Mouse (Mus musculus) heart, adult 2 months (tissue): ENCODE measurements around the gene Rubcn.

Source experiments
- CTCF ChIP-seq: fragments of 200-600 bp; IDR thresholded peaks from 2 replicates; pipeline ENCODE4 v1.8.1; 2022; ENCODE audit warnings: antibody characterized with exemption, mild to moderate bottlenecking, moderate library complexity
- EP300 ChIP-seq: fragments of 200-500 bp; IDR thresholded peaks from 2 replicates; pipeline ENCODE4 v1.6.1; 2011; ENCODE audit warnings: low read depth, low read length, control low read depth; ENCODE audit not compliant: insufficient read depth
- POLR2A ChIP-seq: fragments of 200-500 bp; IDR thresholded peaks from 2 replicates; pipeline ENCODE4 v1.6.1; 2011; ENCODE audit warnings: mild to moderate bottlenecking, low read depth, low read length, control low read depth; ENCODE audit not compliant: insufficient read depth

DNA sequence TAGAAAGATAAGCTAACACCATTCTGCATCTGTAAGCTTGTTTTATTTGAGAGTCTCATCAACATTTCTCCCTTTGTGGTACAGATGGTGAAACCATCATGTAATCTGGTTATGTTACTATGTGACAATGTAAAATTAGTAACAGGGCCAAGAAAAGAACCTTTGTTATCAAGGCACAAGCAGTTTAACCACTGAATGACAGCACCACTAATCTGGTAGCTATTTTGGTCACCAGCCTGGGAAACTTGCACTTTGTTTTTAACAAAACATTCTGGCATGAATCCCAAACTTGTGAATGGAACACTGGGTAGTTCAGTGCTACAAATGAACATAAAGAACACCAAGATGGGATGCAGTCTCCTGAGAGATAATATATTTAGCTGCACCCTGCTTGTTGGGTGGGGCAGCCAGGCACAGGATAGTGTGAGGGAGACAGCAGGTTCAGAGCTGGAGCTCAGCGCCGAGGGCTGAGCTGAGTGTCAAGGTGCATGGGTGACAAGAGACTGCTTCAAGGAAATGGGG lies 23.5 kb downstream of the Rubcn start:
- TF ChIP-seq CTCF, result no peak
- TF ChIP-seq EP300, result no peak
- 0 out of 2 replicates have a peak, but pooled peaks have one; percentile 9 for TF ChIP-seq POLR2A
